Mouse (Mus musculus): ENCODE data around the gene Slc27a4. TPM values are rescaled to one million over a fixed set of nuclear protein-coding genes. Genes with fewer than 3 reads are reported as not detected.

Gene Slc27a4
- total and polyA plus RNA-seq, 3 experiments = 10.9 to 14.9 TPM; not detected in 1

DNA sequence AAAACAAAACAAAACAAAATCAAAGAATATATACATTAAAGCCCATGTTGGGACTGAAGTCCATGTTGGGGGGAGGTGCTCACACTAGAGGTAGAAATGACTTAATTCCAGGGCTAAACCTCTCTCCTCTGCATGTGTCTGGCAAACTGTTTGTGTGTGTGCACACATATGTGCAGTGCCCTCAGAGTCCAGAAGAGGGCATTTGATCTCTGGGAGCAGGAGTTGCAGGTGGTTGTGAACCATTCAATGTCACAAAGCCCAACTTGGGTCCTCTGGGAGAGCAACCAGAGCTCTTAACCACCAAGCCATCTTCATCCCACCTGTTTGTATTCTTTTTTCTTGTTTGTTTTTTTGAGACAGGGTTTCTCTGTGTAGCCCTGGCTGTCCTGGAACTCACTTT lies 32.3 kb upstream of the Slc27a4 start:
- Histone ChIP-seq H3K27ac (ENCODE audit: control insufficient read depth, low read depth, low read length) (no peak overlapping the region), H3K36me3 (ENCODE audit: control insufficient read depth in 1 of 2, insufficient read depth in 2 of 2, low read length in 2 of 2) (peaks cover 0 to 10% of the 10 kb centered on the region in 2 experiments; a peak in 2 of 4 replicates), H3K79me2 (ENCODE audit: control insufficient read depth, insufficient read depth, low read length, poor library complexity) (no peaks in the 10 kb centered on the region), H3K4me1 (ENCODE audit: control insufficient read depth in 1 of 2, insufficient read depth in 2 of 2, low read length in 2 of 2) (peaks cover 0 to 15% of the 10 kb centered on the region in 2 experiments; a peak in 3 of 4 replicates), H3K9ac (ENCODE audit: control insufficient read depth, low read depth, low read length, poor library complexity, severe bottlenecking) (no peak overlapping the region), H3K27me3 (ENCODE audit: control insufficient read depth in 1 of 2, insufficient read depth in 2 of 2, low read length in 2 of 2) (no peaks in the 10 kb centered on the region), H3K9me3 (replicated peaks; ENCODE audit: insufficient read depth, low read length) (no peaks in the 10 kb centered on the region), H3K4me3 (ENCODE audit: control insufficient read depth in 1 of 2, insufficient read depth in 1 of 2, low read depth in 2 of 2, low read length in 2 of 2) (no peak overlapping the region)
- peak; percentile 58 for DNase-seq (ENCODE audit: low read depth, low spot score)
- TF ChIP-seq SMC3 (IDR thresholded peaks at IDR 0.05; ENCODE audit: low read depth, low read length) = peak; percentile 26; the same call in 1 of the 2 replicates
- no peak for TF ChIP-seq ZC3H11A (IDR thresholded peaks at IDR 0.05; ENCODE audit: low read depth, low read length)
- TF ChIP-seq CHD1 (IDR thresholded peaks at IDR 0.05; ENCODE audit: low read depth, low read length) = no peak
- peak; percentile 35 to 47 (median 47) for TF ChIP-seq CTCF (IDR thresholded peaks at IDR 0.05 in 2 of 3, conservative IDR thresholded peaks at IDR 0.05 in 1 of 3; ENCODE audit: control insufficient read depth in 1 of 3, insufficient read depth in 1 of 3, low read depth in 2 of 3, low read length in 3 of 3, poor library complexity in 1 of 3, severe bottlenecking in 1 of 3)
- TF ChIP-seq MEF2A (IDR thresholded peaks at IDR 0.05; ENCODE audit: extremely low read depth, insufficient replicate concordance, low read depth, low read length, poor library complexity, severe bottlenecking) = no peak

DNA sequence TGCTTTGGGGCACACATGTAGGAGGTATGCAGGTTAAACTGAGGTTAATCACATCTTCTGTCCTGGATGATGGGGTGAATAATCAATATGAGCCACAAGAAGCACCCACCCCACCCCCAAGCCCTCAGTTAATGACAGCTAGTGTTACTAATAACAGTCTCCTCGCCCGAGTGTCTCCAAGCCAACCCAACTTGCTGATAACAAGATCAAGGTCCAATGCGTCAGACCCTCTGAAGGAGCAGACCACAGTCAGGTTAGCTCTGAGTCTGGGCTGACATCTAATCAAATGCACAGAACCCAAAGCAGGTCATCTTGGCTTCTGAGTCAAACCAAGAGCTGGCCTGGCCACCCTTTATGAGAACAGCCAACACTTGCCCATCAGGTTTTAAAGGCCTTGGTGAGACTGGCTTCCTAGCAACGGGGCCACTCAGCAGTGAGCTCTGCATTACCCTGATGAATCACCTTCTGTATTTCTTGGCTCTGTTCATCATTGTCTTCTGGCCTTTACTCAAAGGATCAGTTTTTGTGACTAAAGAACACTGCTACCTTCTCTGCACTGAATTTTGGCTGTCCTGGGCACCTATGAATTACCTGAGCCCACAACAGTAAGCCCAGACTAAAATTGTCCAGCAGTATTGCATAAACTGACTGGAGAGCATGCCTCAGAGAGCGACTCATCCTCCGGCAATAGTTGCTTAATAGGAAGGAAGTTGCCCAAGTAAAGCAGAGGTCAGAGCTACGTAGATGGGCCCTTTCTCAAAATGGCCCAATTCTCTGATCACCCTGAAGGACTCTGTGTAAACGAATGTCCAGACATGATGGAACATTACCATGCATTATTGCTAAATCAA lies 30.6 kb upstream of the Slc27a4 start:
- Histone ChIP-seq H3K4me3 (ENCODE audit: control insufficient read depth in 1 of 2, insufficient read depth in 1 of 2, low read depth in 2 of 2, low read length in 2 of 2) (no peak overlapping the region), H3K9ac (ENCODE audit: control insufficient read depth, low read depth, low read length, poor library complexity, severe bottlenecking) (no peak overlapping the region), H3K9me3 (replicated peaks; ENCODE audit: insufficient read depth, low read length) (no peaks in the 10 kb centered on the region), H3K27me3 (ENCODE audit: control insufficient read depth in 1 of 2, insufficient read depth in 2 of 2, low read length in 2 of 2) (no peaks in the 10 kb centered on the region), H3K79me2 (ENCODE audit: control insufficient read depth, insufficient read depth, low read length, poor library complexity) (no peaks in the 10 kb centered on the region), H3K27ac (ENCODE audit: control insufficient read depth, low read depth, low read length) (no peak overlapping the region), H3K36me3 (ENCODE audit: control insufficient read depth in 1 of 2, insufficient read depth in 2 of 2, low read length in 2 of 2) (peaks cover 0 to 10% of the 10 kb centered on the region in 2 experiments; a peak in 2 of 4 replicates), H3K4me1 (ENCODE audit: control insufficient read depth in 1 of 2, insufficient read depth in 2 of 2, low read length in 2 of 2) (peaks cover 0 to 15% of the 10 kb centered on the region in 2 experiments; a peak in 3 of 4 replicates)
- no peak for DNase-seq (ENCODE audit: low read depth, low spot score)
- TF ChIP-seq RCOR1 (IDR thresholded peaks at IDR 0.05; ENCODE audit: low read depth, low read length) = no peak
- TF ChIP-seq MAFK (IDR thresholded peaks at IDR 0.05; ENCODE audit: borderline replicate concordance, low read depth, low read length) = no peak
- no peak for TF ChIP-seq MYC (IDR thresholded peaks at IDR 0.05; ENCODE audit: low read depth, low read length)
- TF ChIP-seq TAL1 (IDR thresholded peaks at IDR 0.05; ENCODE audit: low read length) = no peak
- no peak for TF ChIP-seq GATA1 (IDR thresholded peaks at IDR 0.05; ENCODE audit: low read depth, low read length)
- no peak for TF ChIP-seq KAT2A (conservative IDR thresholded peaks at IDR 0.05; ENCODE audit: low read depth, low read length)
- no peak for TF ChIP-seq NELFE (IDR thresholded peaks at IDR 0.05; ENCODE audit: low read depth, low read length)
- no peak for TF ChIP-seq UBTF (IDR thresholded peaks at IDR 0.05; ENCODE audit: borderline replicate concordance, insufficient read depth, low read depth, low read length)

Data from MEL (cell line).